Mouse (Mus musculus) thymus, adult 2 months (tissue): ENCODE data around the gene Mapkapk2. TPM values are rescaled to one million over a fixed set of nuclear protein-coding genes. Genes with fewer than 3 reads are reported as not detected.
A peak's percentile ranks its signal among the peaks of the same experiment; 100 is the strongest.
"Not testable (repeated sequence)": the region's sequence is repeated elsewhere in the genome, so short reads cannot be mapped to it uniquely, and the experiment has no call there.

ENCODE experiments used
- DNase-seq: peaks from one replicate; pipeline ENCODE4 v3.0.0; 2021
- H3K27ac ChIP-seq: fragments of 200-500 bp; 2 replicates; pipeline ENCODE4 v1.5.1; 2012; ENCODE audit warnings: low read length, control low read depth; ENCODE audit not compliant: control insufficient read depth, insufficient read depth
- H3K27me3 ChIP-seq: fragments of 200-500 bp; 2 replicates; pipeline ENCODE4 v1.6.1; 2012; ENCODE audit warnings: mild to moderate bottlenecking, low read length, moderate library complexity, mixed read lengths; ENCODE audit not compliant: control insufficient read depth, insufficient read depth
- H3K36me3 ChIP-seq: fragments of 200-500 bp; 2 replicates; pipeline ENCODE4 v1.6.1; 2012; ENCODE audit warnings: mild to moderate bottlenecking, low read length, moderate library complexity; ENCODE audit not compliant: control insufficient read depth, insufficient read depth
- H3K4me1 ChIP-seq: fragments of 200-500 bp; replicated peaks from 2 replicates; pipeline ENCODE4 v1.6.1; 2012; ENCODE audit warnings: low read length; ENCODE audit not compliant: control insufficient read depth, insufficient read depth
- H3K4me3 ChIP-seq: fragments of 200-500 bp; 2 replicates; pipeline ENCODE4 v1.5.1; 2012; ENCODE audit warnings: mild to moderate bottlenecking, low read length, control low read depth, moderate library complexity; ENCODE audit not compliant: control insufficient read depth, insufficient read depth
- CTCF ChIP-seq: fragments of 200-500 bp; IDR thresholded peaks from 2 replicates; pipeline ENCODE4 v1.5.1; 2012; ENCODE audit warnings: mild to moderate bottlenecking, control low read depth, low read length, moderate library complexity, borderline replicate concordance; ENCODE audit not compliant: control insufficient read depth, poor library complexity, insufficient read depth; ENCODE audit errors: extremely low read depth
- POLR2A ChIP-seq: fragments of 200-500 bp; IDR thresholded peaks from 2 replicates; pipeline ENCODE4 v1.6.1; 2012; ENCODE audit warnings: mild to moderate bottlenecking, low read length, control low read depth, moderate library complexity; ENCODE audit not compliant: control insufficient read depth, poor library complexity, insufficient read depth; ENCODE audit errors: extremely low read depth
- WGBS: fragments of 180-500 bp; shearing (Covaris S2); methylation state at CpG from one replicate; pipeline ENCODE4 v1.1.7; 2018; 5-methylcytosine and 5-hydroxymethylcytosine counted together
- polyA plus RNA-seq: library from polyadenylated mRNA; depleted of rRNA; stranded (reverse); fragments of >200 nt; gene quantifications from 2 replicates; pipeline ENCODE4 v1.2.3, GENCODE M21; 2012; rRNA removed

The Mapkapk2 gene
- 67.2 and 69.6 TPM in 2 replicates for polyA plus RNA-seq

- no peak within 1 kb of the TSS for H3K27ac ChIP-seq
Observed at GRCm38 (mm10) chr1:131097700-131098094, at the start of gene Mapkapk2. Mapkapk2 (minus strand) TSS chr1:131097826.

DNA sequence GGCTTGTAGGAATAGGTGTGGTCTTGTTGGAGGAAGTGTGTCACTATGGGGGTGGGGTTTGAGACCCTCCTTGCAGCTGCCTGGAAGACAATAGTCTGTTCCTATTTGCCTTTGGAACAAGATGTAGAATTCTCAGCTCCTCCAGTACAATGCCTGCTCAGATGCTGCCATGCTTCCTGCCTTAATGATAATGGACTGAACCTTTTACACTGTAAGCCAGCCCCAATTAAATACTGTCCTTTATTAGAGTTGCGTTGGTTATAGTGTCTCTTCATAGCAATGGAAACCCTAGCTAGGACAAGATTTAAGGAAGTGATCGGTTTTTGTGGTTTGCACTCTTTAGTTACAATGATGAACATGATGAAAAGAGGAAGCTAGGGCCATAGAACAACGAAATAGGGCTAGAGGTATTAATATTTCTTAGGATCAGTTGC lies 48.6 kb upstream of the Mapkapk2 start:
- no peaks in the 10 kb centered on the region for H3K4me1 ChIP-seq
- no peaks in the 10 kb centered on the region for H3K36me3 ChIP-seq
- H3K4me3 ChIP-seq, result no peak overlapping the region
- WGBS, result 16% methylated on average over 3 of the region's 3 CpGs
- no peak overlapping the region for H3K27ac ChIP-seq
- no peak for TF ChIP-seq POLR2A
- no peak for TF ChIP-seq CTCF
- no peaks in the 10 kb centered on the region for H3K27me3 ChIP-seq
- DNase-seq, result no peak

More at GRCm38 (mm10) chr1:131097700-131098094, at the start of gene Mapkapk2:
- H3K4me3 ChIP-seq, result peak within 1 kb of the TSS; percentile 84
- H3K27me3 ChIP-seq, result no peaks in the 10 kb centered on the region
- DNase-seq, result peak; percentile 84
- peaks cover 9% of the 10 kb centered on the region for H3K4me1 ChIP-seq
- no peaks in the 10 kb centered on the region for H3K36me3 ChIP-seq
- peak; percentile 72 for TF ChIP-seq POLR2A
- no peak for TF ChIP-seq CTCF
- whole genome bisulfite sequencing, result under 1% methylated on average over 31 of the region's 32 CpGs

DNA sequence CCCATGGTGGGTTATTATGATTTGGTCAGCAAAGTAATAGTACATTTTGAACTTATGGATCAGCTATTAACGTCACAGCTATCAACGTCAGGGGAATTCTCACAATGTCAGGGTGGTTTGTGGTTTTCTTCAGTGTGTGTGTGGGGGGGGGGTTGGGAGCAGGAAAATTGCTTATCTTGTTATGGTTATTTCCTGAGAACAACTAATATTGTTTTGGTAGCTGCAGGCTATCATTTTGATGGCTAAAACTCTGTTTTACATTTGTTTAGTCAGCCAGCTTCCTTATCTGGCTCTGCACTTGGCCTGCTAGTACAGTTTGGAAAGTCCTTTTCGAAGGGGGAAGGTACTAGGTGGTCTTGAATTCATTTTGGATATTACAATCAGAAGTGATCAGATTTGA lies 47.6 kb upstream of the Mapkapk2 start:
- H3K36me3 ChIP-seq, H3K4me1 ChIP-seq, DNase-seq, H3K4me3 ChIP-seq, H3K27ac ChIP-seq, H3K27me3 ChIP-seq: not testable (repeated sequence)
- 60% methylated on average over 3 of the region's 3 CpGs for WGBS

- DNase-seq, result no peak
- 94% methylated on average over 1 of the region's 1 CpGs for WGBS
- H3K36me3 ChIP-seq, result no peaks in the 10 kb centered on the region
- 0 out of 2 replicates have a peak, but pooled peaks cover 2% of the 10 kb centered on the region for H3K4me1 ChIP-seq
- TF ChIP-seq CTCF (no peak), POLR2A (no peak)
- no peaks in the 10 kb centered on the region for H3K27me3 ChIP-seq
- H3K4me3 ChIP-seq, result no peak overlapping the region
- no peak overlapping the region for H3K27ac ChIP-seq
Observed at GRCm38 (mm10) chr1:131142472-131142871, 44.8 kb upstream of the Mapkapk2 start.

DNA sequence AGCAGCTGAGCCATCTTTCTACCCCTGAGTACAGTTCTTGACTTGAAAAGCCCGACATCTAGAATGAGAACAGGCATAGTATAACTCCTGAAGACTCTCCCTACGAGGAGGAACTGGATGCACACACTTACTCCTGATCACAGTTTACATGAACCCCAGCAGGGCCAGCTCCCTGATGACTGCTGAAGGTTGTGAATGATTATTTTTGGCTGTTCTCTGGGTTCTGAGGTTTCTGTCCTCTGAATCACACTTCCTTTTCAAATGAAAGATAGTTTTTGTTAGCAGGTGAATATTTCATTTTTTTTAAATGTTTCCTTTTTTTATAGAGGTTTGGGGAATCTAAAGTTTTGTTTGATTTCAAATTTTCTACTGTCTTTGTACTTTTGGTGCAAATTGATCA lies 43.8 kb upstream of the Mapkapk2 start:
- DNase-seq, result no peak
- TF ChIP-seq CTCF, result no peak
- TF ChIP-seq POLR2A, result no peak
- Histone ChIP-seq H3K36me3 (no peaks in the 10 kb centered on the region), H3K27ac (no peak overlapping the region), H3K27me3 (no peaks in the 10 kb centered on the region), H3K4me1 (peaks cover 3% of the 10 kb centered on the region; the same call in 1 of the 2 replicates), H3K4me3 (no peak overlapping the region)
- WGBS, result 25% methylated on average over 2 of the region's 2 CpGs

DNA sequence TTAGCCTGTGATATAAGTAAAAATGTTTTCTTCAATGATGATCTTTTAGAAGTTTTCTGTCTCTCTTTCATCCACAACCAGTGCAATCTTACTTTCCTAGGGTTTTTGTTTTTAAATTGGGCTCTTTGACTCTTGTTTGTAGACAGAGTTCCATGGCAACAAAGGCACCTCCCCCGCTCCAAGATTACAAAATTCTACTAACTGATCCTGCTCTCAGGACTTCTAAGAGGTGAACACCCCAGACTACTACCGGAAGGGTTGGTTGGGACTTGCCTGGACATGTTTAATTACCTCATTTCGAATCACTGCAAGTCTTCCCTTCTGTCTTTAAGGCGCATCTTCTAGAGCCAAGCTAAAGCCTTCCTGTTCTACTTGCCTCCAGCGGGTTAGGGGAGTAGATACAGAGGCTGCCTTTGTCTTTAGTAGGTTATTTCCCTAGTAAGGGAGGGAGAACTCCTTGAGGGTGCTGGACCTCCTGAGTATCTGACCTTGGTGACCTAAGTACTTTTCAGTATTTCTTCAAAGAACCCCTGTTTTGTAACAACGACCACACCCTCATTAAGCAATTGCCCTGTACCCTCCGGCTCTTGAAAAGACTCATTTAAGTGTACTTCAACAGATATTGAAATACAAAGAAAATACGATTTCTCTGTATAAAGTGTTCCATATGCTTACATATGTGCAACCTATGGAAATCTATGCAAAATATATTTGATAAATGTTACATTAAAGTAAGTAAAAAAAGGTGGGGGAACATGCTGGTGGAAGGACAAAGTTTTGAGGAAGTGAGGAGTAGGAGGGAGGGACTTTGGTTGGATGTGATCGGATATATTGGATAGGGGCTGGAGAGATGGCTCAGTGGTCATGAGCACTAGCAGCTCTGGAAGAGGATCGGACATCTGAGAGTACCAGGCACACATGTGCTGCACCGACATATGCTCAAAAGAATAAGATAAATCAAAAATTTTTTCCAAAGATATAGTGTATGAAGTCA lies 41.8 kb upstream of the Mapkapk2 start:
- H3K4me3 ChIP-seq, result no peak overlapping the region
- peaks cover 14% of the 10 kb centered on the region for H3K4me1 ChIP-seq
- H3K27me3 ChIP-seq, result no peaks in the 10 kb centered on the region
- no peak overlapping the region for H3K27ac ChIP-seq
- TF ChIP-seq POLR2A (no peak), CTCF (no peak)
- DNase-seq, result no peak
- 78% methylated on average over 11 of the region's 11 CpGs for WGBS
- H3K36me3 ChIP-seq, result no peaks in the 10 kb centered on the region
